Mouse (Mus musculus) embryonic facial prominence, embryonic 11.5 days (tissue): ENCODE data around the gene Eml3. TPM values are rescaled to one million over a fixed set of nuclear protein-coding genes. Genes with fewer than 3 reads are reported as not detected.

ENCODE experiments used
- ATAC-seq: fragments of 200-750 bp; cut with Nextera tagmentation; replicated peaks from 2 replicates; pipeline ENCODE4 v1.8.0; 2017; ENCODE audit warnings: low read depth; ENCODE audit not compliant: insufficient number of reproducible peaks, low FRiP score, low TSS enrichment
- DNase-seq: peaks from one replicate; pipeline ENCODE4 v3.0.0-alpha.2; 2015; ENCODE audit warnings: low spot score
- H3K27ac ChIP-seq: fragments of 300-500 bp; sonication (generic); replicated peaks from 2 replicates; pipeline ENCODE4 v1.5.1; 2014; ENCODE audit warnings: mild to moderate bottlenecking, low read depth, low read length, control low read depth
- H3K27me3 ChIP-seq: fragments of 300-500 bp; sonication (generic); 2 replicates; pipeline ENCODE4 v1.6.1; 2014; ENCODE audit warnings: mild to moderate bottlenecking, low read length, moderate library complexity, mixed read lengths; ENCODE audit not compliant: control insufficient read depth, insufficient read depth
- H3K36me3 ChIP-seq: fragments of 300-500 bp; sonication (generic); replicated peaks from 2 replicates; pipeline ENCODE4 v1.6.1; 2014; ENCODE audit warnings: low read depth, mild to moderate bottlenecking, low read length, moderate library complexity, mixed read lengths; ENCODE audit not compliant: control insufficient read depth, insufficient read depth
- H3K4me1 ChIP-seq: fragments of 300-500 bp; sonication (generic); 2 replicates; pipeline ENCODE4 v1.6.1; 2014; ENCODE audit warnings: low read length, mixed read lengths; ENCODE audit not compliant: control insufficient read depth, insufficient read depth
- H3K4me2 ChIP-seq: fragments of 300-500 bp; sonication (generic); 2 replicates; pipeline ENCODE4 v1.6.1; 2014; ENCODE audit warnings: low read depth, mild to moderate bottlenecking, control low read depth, low read length, moderate library complexity
- H3K4me3 ChIP-seq: fragments of 300-500 bp; sonication (generic); 2 replicates; pipeline ENCODE4 v1.5.1; 2014; ENCODE audit warnings: low read depth, low read length, control low read depth
- H3K9ac ChIP-seq: fragments of 300-500 bp; sonication (generic); replicated peaks from 2 replicates; pipeline ENCODE4 v1.6.1; 2014; ENCODE audit warnings: mild to moderate bottlenecking, control low read depth, low read length
- H3K9me3 ChIP-seq: fragments of 300-500 bp; sonication (generic); replicated peaks from 2 replicates; pipeline ENCODE4 v1.6.1; 2016; ENCODE audit warnings: mild to moderate bottlenecking, low read length, inconsistent platforms, mixed read lengths; ENCODE audit not compliant: control insufficient read depth
- WGBS: fragments of 180-500 bp; shearing (Covaris S2); extraction: QIAGEN DNeasy Blood & Tissue Kit; methylation state at CpG from one replicate; pipeline ENCODE4 v1.1.7; 2014; 5-methylcytosine and 5-hydroxymethylcytosine counted together
- microRNA-seq: library from miRNA; unstranded; fragments of <30 nt; microRNA quantifications from one replicate; pipeline ENCODE4, GENCODE M21; 2016; ENCODE audit warnings: borderline number of aligned reads
- polyA plus RNA-seq: library from polyadenylated mRNA; unstranded; fragments of >200 nt; fragmentation: Nextera tagmentation; extraction: Ambion mirVana; gene quantifications from 2 replicates; pipeline ENCODE4 v1.2.1, GENCODE M21; 2014

The Eml3 gene
- polyA plus RNA-seq, 1 experiment from 2014 or later, result 8.4 TPM

DNA sequence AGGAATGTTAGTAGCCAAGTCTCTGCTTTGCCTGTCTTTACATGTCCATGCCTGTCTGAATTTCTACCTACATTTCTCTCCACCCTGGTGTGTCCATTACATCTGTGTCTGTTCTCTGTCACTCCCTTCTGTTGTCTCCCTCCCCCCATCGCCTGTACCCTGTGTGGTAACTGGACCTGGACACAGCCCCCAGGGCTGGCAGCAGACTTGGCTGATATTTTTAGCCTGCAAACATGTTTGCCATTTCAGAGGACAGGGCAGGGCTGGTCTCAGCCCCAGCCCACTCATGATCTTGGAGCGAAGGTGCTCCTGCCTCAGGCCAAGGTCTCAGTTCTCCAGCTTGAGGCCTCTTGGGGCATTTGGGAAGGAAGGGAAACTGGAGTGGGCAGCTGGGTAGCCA is 58.5 kb downstream of the Eml3 start:
- Histone ChIP-seq H3K27ac (no peak overlapping the region), H3K9me3 (no peaks in the 10 kb centered on the region), H3K4me3 (no peak overlapping the region), H3K9ac (no peak overlapping the region), H3K4me1 (peaks cover 5% of the 10 kb centered on the region; the same call in 1 of the 2 replicates), H3K4me2 (no peak overlapping the region), H3K36me3 (no peaks in the 10 kb centered on the region), H3K27me3 (no peaks in the 10 kb centered on the region)
- ATAC-seq (no peak), DNase-seq (no peak)
- WGBS, result 28% methylated on average over 2 of the region's 2 CpGs

- H3K4me1 ChIP-seq, result peaks cover 5% of the 10 kb centered on the region; the same call in 1 of the 2 replicates
- H3K9ac ChIP-seq, result peak overlapping the region; percentile 67
- no peaks in the 10 kb centered on the region for H3K9me3 ChIP-seq
- peak overlapping the region; percentile 87 for H3K4me2 ChIP-seq
- ATAC-seq (no peak), DNase-seq (no peak)
- H3K36me3 ChIP-seq, result no peaks in the 10 kb centered on the region
- H3K4me3 ChIP-seq, result peak overlapping the region; percentile 56
- 9% methylated on average over 15 of the region's 15 CpGs for WGBS
- H3K27ac ChIP-seq, result peak overlapping the region; percentile 71; the same call in 1 of the 2 replicates
- H3K27me3 ChIP-seq, result no peaks in the 10 kb centered on the region
Measured at GRCm38 (mm10) chr19:8988346-8989065, 59.2 kb downstream of the Eml3 start.

DNA sequence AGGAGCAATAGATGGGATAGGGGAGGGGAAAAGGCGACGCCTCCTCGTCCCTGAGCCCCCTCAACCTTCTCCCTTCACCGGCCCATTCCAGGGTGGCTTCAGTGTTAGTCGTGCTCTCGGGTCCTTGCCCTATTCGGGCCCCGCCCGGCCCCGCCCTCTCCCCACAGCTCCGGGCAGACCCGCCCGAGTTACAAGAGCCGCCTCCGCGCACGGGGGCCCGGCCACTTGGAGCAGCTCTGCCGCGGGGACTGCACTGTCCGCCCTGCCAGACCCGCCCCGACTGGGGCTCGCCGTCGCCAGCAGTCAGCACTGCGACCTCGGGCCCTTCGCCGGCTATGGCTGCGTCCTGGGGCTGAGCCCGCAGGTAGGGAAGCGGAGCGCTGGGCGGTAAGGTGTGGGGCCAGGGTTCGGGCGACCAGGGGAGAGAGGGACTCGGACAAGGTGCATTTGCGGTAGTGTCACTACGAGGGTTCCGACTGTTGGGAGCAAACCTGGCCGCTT is 59.8 kb downstream of the Eml3 start, which contains the start of gene Ahnak:
Gene Ahnak, plus strand, starts transcription at position 219 of the 501 bp plus-strand sequence.
- under 1% methylated on average over 42 of the region's 42 CpGs for WGBS

GRCm38 (mm10) chr19:8989567-8990431 is 60.4 kb downstream of the Eml3 start:
- ATAC-seq (peak; percentile 79), DNase-seq (peak; percentile 92)
- no peaks in the 10 kb centered on the region for H3K9me3 ChIP-seq
- under 1% methylated on average over 52 of the region's 53 CpGs for WGBS
- H3K36me3 ChIP-seq, result no peaks in the 10 kb centered on the region
- peak overlapping the region; percentile 87 for H3K4me2 ChIP-seq
- H3K27me3 ChIP-seq, result no peaks in the 10 kb centered on the region
- H3K4me1 ChIP-seq, result peaks cover 2% of the 10 kb centered on the region; the same call in 1 of the 2 replicates
- H3K4me3 ChIP-seq, result peak overlapping the region; percentile 56
- peak overlapping the region; percentile 67 for H3K9ac ChIP-seq
- H3K27ac ChIP-seq, result peak overlapping the region; percentile 71

More for the DNA sequence above, 59.8 kb downstream of the Eml3 start, which contains the start of gene Ahnak:
- Histone ChIP-seq H3K4me2 (peak within 1 kb of the TSS; percentile 87), H3K4me1 (peaks cover 5% of the 10 kb centered on the region; the same call in 1 of the 2 replicates), H3K9ac (peak within 1 kb of the TSS; percentile 67), H3K36me3 (no peaks in the 10 kb centered on the region), H3K9me3 (no peaks in the 10 kb centered on the region), H3K27ac (peak within 1 kb of the TSS; percentile 71), H3K4me3 (peak within 1 kb of the TSS; percentile 56), H3K27me3 (no peaks in the 10 kb centered on the region)
- DNase-seq, result peak; percentile 67
- ATAC-seq, result peak; percentile 45

- no peaks in the 10 kb centered on the region for H3K9me3 ChIP-seq
- H3K4me2 ChIP-seq, result peak overlapping the region; percentile 87
- 17% methylated on average over 15 of the region's 15 CpGs for WGBS
- peak overlapping the region; percentile 61 for H3K9ac ChIP-seq
- DNase-seq, result no peak
- no peaks in the 10 kb centered on the region for H3K36me3 ChIP-seq
- ATAC-seq, result peak; percentile 73
- peak overlapping the region; percentile 56 for H3K4me3 ChIP-seq
- no peaks in the 10 kb centered on the region; the same call in 1 of the 2 replicates for H3K4me1 ChIP-seq
- peak overlapping the region; percentile 71 for H3K27ac ChIP-seq
- H3K27me3 ChIP-seq, result no peaks in the 10 kb centered on the region
Measured at GRCm38 (mm10) chr19:8990432-8991102, 61.2 kb downstream of the Eml3 start.

Small RNA genes lying within 50 kb of the gene (microRNA-seq; reads per million reads assigned to microRNA genes)
- gene Mir5136, result not detected

Other genes starting within 250 kb of the Eml3 start
- 120 and 125 TPM in 2 replicates for gene Slc3a2, start 206.2 kb upstream of the Eml3 start, polyA plus RNA-seq
- 91.0 and 92.3 TPM in 2 replicates for gene Wdr74, start 193.7 kb upstream of the Eml3 start, polyA plus RNA-seq
- 1.1 and 1.8 TPM in 2 replicates for gene 1700092M07Rik, start 188.8 kb upstream of the Eml3 start, polyA plus RNA-seq
- gene Stx5a, start 188.1 kb upstream of the Eml3 start, polyA plus RNA-seq, result 107 and 110 TPM in 2 replicates
- gene Nxf1, start 172.5 kb upstream of the Eml3 start, polyA plus RNA-seq, result 230 and 238 TPM in 2 replicates
- gene Tmem223, start 158.6 kb upstream of the Eml3 start, polyA plus RNA-seq, result 191 and 197 TPM in 2 replicates
- 44.8 and 51.2 TPM in 2 replicates for gene Tmem179b, start 155.1 kb upstream of the Eml3 start, polyA plus RNA-seq
- gene Taf6l, start 143.1 kb upstream of the Eml3 start, polyA plus RNA-seq, result 19.0 and 19.9 TPM in 2 replicates
- 199 and 202 TPM in 2 replicates for gene Polr2g, start 131.0 kb upstream of the Eml3 start, polyA plus RNA-seq
- gene Zbtb3, start 127.0 kb upstream of the Eml3 start, polyA plus RNA-seq, result 6.0 and 8.0 TPM in 2 replicates
- 63.0 and 68.7 TPM in 2 replicates for gene Ttc9c, start 110.2 kb upstream of the Eml3 start, polyA plus RNA-seq
- 6.7 and 6.8 TPM in 2 replicates for gene Hnrnpul2, start 109.5 kb upstream of the Eml3 start, polyA plus RNA-seq
- gene AC129217.1, start 99.8 kb upstream of the Eml3 start, polyA plus RNA-seq, result not detected in 2 replicates
- 29.9 and 39.1 TPM in 2 replicates for gene Bscl2, start 92.1 kb upstream of the Eml3 start, polyA plus RNA-seq
- gene Gng3, start 90.4 kb upstream of the Eml3 start, polyA plus RNA-seq, result 39.8 and 44.8 TPM in 2 replicates
- 0.10 and 0.49 TPM in 2 replicates for gene Lrrn4cl, start 78.8 kb upstream of the Eml3 start, polyA plus RNA-seq
- gene Ubxn1, start 58.1 kb upstream of the Eml3 start, polyA plus RNA-seq, result 184 and 189 TPM in 2 replicates
- 56.1 and 62.0 TPM in 2 replicates for gene Uqcc3, start 48.6 kb upstream of the Eml3 start, polyA plus RNA-seq
- 116 and 122 TPM in 2 replicates for gene Lbhd1, start 45.8 kb upstream of the Eml3 start, polyA plus RNA-seq
- gene Gm49403, start 45.6 kb upstream of the Eml3 start, polyA plus RNA-seq, result not detected in 2 replicates
- gene 1810009A15Rik, start 40.7 kb upstream of the Eml3 start, polyA plus RNA-seq, result 111 and 126 TPM in 2 replicates
- 0.34 TPM in 1 of 2 replicates, not detected in the other for gene Gm49416, start 40.6 kb upstream of the Eml3 start, polyA plus RNA-seq
- gene Ints5, start 36.5 kb upstream of the Eml3 start, polyA plus RNA-seq, result 30.5 and 34.6 TPM in 2 replicates
- gene Ganab, start 31.5 kb upstream of the Eml3 start, polyA plus RNA-seq, result 97.4 and 114 TPM in 2 replicates
- 32.0 and 32.8 TPM in 2 replicates for gene B3gat3, start 9.2 kb upstream of the Eml3 start, polyA plus RNA-seq
- 0.72 and 0.81 TPM in 2 replicates for gene Rom1, start 196 bp upstream of the Eml3 start, polyA plus RNA-seq
- 57.5 and 57.6 TPM in 2 replicates for gene Mta2, start 12.3 kb downstream of the Eml3 start, polyA plus RNA-seq
- gene Tut1, start 24.3 kb downstream of the Eml3 start, polyA plus RNA-seq, result 25.5 and 28.0 TPM in 2 replicates
- 535 and 538 TPM in 2 replicates for gene Eef1g, start 37.5 kb downstream of the Eml3 start, polyA plus RNA-seq
- 10.6 and 11.5 TPM in 2 replicates for gene Ahnak, start 59.7 kb downstream of the Eml3 start, polyA plus RNA-seq
- gene Scgb1a1, start 158.4 kb downstream of the Eml3 start, polyA plus RNA-seq, result not detected in 2 replicates
- 15.4 and 18.3 TPM in 2 replicates for gene Asrgl1, start 206.1 kb downstream of the Eml3 start, polyA plus RNA-seq